Mouse (Mus musculus) layer of hippocampus, postnatal 14 days (tissue): Measurements from ENCODE around the gene Fam118b. TPM values are rescaled to one million over a fixed set of nuclear protein-coding genes. Genes with fewer than 3 reads are reported as not detected.

Experiments used
- DNase-seq, 2 experiments: peaks; one replicate each; pipeline ENCODE4 v3.0.0; 2021 to 2022; ENCODE audit warnings: low spot score in 2 of 2, mixed read lengths in 1 of 2
- long read RNA-seq, 2 experiments: library from polyadenylated mRNA; stranded (forward); transcript quantifications; one replicate each; pipeline ENCODE4 v2.0.0; 2021
- total RNA-seq, 2 experiments: library from RNA; stranded (reverse); gene quantifications; 2 replicates each; pipeline ENCODE4 v1.2.3; 2021

The Fam118b gene
- total RNA-seq, result 10 to 100 TPM; 24.5 to 28.6 TPM
- long read RNA-seq, experiment 1, transcript Fam118b-201 (8 exons, 1,860 nt), result major isoform, 9 of 19 reads
- long read RNA-seq, experiment 1, partial matches to known transcripts, result 1 of 19 reads
- long read RNA-seq, experiment 1, other reads (novel, unspliced or antisense), result 5 of 19 reads
- long read RNA-seq, experiment 2, transcript Fam118b-201 (8 exons, 1,860 nt), result major isoform, 8 of 18 reads
- long read RNA-seq, experiment 2, transcript Fam118b-202 (7 exons, 1,662 nt), result minor isoform, 5 of 18 reads
- long read RNA-seq, experiment 2, partial matches to known transcripts, result 1 of 18 reads
- long read RNA-seq, experiment 2, other reads (novel, unspliced or antisense), result 4 of 18 reads

DNA sequence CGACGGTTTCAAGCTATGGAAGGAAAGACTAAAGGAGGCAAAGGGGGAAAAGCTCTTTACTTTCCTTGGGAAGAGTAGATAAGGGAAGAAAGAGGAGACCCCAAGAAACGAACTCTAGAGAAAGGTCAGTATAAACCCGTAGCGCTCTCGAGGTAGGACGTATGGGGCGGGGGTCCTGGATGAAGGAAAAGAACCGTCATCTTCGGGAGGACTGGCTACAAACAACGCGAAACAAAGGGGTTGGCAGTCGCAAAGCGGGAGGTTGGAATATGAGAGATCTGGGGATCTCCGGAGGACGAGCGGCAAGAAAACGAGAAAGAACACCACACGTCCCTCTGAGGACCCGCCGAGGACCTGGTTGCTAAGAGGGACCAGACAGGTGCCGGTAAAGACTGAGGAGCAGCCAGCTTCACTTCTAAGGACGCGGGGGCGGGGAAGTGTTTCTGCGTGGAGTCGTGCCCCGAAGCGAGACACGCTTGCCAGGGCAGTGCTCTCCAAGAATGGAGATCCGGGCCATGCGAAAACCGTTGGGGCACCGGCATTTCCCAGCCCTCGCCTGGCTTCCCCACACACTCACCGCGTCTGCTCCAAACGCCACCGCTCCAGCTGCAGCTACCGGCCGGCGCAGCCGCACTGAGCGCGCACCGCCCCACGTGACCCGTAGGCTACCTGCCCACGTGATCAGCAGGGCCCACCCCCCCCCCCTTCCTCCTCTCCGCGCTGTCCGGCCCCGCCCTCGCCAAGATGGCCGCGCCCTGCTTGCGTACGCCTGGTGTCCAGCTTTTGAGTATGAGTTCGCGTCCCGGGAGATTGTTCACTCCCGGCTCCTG lies at the start of gene Fam118b, which contains the start of gene Rpusd4:
Gene Fam118b (minus strand): TSS at position 660 of the 830 bp plus-strand sequence.
Gene Rpusd4 (plus strand): TSS at position 720 of the 830 bp plus-strand sequence.
- DNase-seq, result peak; percentile 92 to 95

DNA sequence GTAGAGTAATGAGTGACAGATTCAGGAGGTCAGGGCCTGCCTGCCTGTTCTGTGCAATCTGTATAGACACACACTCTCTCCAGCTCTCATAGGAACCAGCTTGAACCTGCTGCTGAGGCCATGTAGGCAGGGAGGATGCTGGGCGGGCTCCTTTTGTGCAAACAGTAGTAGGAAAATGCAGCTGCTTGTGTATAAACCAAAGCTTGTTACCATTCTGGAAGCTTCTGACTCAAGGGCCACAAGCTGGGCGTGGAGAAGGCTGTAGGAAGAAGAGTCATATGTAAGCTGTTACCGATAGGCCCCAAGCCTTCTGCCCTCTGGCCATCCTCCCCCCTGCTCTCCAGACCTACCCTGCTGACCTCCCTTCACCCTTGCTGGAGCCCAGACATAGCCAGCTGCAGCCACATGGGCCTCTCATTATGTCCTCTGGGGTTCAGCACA lies 49.2 kb upstream of the Fam118b start:
- DNase-seq, result no peak

DNA sequence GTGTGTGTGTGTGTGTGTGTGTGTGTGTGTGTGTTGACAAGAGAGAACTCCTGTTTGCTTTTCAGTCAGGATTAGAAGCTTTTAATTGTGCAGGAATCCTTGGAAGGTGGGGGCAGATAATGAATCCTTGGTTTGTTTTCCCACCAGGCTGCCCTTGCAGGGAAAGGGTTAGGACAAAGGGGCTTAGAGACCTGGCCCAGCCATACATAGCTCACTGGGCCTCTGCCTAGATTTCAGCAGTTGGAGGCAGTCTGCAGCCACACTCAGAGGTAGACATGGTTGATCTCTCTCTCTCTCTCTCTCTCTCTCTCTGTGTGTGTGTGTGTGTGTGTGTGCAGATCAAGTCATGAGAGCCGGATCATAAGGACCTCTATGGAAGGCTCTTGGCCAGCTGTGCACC lies 46.6 kb upstream of the Fam118b start:
- DNase-seq, result no peak

DNA sequence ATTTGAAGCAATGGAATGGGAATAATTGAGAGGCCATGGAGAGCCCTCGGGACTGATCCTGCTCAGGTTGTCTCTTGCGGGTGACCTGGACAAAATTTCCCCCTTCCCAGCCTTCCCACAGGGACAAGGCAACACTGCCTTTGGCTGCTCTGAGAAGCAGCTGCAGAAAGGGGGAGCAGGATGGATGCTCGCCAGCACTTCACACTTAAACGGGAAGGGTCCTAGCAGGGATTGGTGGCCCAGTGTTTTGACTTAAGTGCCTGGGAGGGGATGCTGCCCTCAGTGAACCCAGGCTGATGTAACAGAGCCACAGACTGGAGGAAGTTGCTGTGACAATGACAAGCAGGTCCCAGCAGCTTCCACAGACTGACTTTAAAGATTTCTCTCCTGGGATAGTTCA lies 46.0 kb upstream of the Fam118b start:
- DNase-seq, result no peak

DNA sequence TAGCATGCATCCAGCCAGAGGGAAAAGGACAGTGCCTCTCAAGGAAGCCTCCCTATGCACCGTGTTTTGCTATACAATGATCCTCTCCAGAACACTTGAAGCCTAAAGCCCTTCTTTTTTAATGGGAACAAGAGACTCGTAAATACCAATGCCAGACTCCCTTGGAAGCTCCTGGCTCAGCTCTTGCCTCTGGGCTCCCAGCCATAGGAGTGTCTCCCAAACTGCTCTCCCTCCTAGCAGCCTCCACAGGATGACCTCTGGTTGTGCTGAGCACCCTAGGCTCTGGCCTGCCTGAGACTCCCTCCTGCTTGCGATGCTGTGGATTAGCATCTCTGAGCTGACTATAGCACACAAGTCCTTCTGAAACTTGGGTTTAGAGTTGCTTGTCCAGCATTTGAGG lies 44.9 kb upstream of the Fam118b start:
- DNase-seq, result no peak

DNA sequence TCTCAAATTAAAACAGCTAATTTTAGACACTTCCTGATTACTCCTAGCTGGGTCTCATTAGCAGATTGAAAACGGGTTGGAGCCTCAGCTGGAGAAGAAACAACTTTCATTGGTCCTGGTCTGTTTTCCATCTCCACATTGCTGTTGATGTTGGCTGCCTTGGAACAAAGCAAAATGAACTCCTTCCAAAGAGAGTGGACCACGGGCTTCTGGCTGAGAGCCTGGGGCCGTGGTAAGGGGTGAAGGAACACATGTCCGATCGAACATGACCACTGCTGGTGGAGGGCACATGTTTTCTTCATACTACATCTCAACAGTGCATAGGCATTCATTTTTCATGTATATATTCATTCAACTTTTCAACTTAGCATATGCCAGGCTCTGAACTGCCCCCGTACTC lies 42.8 kb upstream of the Fam118b start:
- DNase-seq, result no peak

DNA sequence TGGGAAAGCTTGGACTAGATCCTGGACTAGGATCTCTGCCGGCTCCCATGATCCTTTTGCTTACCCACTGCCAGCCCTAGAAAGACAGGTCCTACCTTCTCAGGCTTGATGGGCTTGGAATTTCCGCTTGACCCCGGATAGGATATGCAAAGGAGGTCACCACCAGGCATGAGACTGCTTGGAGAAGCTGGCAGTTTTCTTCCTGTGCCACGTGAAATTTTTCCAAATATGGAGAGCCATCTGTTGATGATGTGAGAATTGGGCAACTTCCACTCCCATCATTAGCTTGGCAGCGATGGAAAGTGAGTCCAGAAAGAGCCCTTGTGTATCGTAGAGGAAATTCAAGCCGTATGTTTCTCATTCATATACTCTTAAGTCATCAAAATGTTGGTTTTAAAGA lies 39.9 kb upstream of the Fam118b start:
- DNase-seq, result peak; percentile 21 to 71

DNA sequence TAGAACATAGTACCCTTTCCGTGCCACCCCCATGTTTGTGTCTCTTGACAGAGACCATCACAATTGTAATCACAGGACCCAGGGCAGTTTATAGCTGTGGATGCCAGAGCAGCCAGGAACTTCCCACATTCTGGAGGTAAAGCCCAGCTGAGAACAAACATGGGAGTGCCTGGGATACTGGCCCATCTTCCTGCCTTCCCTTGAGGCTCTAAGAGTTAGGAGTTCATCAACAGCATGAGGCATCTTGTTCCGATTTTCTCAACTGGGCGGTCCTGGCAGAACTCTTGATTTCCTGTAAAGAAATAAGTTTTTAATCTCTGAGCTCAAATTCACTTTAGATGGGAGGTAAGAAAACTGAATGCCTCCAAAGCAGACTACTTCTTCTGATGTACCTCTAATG lies 34.6 kb upstream of the Fam118b start:
- DNase-seq, result no peak

DNA sequence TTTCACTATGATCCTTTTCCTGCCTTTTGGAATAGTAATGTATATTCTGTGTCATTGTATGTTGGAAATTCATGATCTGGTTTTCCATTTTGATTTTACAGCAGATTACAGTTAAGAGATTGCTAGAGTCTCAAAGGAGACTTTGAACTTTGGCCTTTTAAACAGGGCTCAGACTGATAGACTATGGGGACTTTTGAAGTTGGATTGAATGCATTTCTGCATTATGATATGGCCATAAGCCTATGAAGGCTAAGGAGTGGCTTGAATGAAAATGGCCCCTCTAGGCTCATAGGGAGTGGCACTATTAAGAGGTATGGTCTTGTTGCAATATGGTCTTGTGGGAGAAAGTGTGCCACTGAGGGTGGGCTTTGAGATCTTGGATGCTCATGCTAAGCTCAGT lies 30.2 kb upstream of the Fam118b start:
- DNase-seq, result no peak

DNA sequence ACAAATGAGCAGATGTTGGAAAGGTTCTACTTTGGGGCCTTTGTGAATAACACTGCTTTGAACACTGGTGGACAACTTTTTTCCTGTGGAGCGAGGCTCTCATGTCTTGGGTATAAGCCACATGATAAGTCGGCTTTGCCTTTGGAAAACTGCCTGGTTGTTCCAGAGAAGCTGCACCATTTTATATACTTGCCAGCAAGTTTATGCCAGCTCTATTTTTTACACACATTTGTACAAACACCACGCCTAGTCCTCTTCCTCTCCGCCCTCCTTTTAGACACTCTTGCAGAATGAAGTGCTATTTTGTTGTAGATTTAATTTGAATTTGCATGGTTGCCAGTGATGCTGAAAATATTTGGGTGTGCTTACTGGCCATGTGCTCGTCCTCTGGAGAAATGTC lies 25.9 kb upstream of the Fam118b start:
- DNase-seq, result no peak

DNA sequence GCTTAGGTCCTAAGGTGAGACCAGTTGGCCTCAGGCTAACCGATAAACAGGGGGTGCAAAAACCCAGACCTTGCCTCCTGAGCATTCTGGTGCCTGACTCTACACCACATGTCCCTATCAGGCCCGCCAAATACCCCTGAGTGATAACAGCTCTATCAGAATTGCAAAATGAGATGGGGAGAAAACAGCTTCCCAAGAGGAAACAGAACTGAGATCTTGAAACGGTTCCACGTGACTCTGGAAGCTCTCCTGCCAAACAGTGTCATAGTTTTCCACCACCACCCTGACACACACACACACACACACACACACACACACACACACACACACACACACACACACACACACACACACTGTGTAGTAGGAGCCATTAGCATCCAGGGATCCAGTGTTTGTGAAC lies 23.3 kb upstream of the Fam118b start:
- no peak for DNase-seq

DNA sequence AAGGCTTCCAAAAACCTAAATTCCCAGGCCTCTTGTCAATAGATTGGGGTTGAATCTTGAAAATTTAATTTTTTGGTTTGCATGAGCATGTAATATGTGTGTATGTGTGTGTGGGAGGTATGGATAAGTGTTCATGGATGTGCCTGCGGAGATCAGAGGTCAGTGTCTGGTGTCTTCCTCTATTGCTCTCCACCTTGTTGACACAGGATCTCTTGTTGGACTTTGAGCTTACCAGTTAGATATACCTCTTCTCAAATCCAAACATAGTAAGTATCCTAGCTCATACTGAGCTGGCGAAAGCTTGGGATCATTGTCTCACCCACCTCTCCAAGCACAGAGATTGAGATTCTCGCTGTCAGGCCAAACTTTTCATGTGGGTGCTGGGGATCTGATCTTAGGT lies 22.8 kb upstream of the Fam118b start:
- DNase-seq, result no peak

DNA sequence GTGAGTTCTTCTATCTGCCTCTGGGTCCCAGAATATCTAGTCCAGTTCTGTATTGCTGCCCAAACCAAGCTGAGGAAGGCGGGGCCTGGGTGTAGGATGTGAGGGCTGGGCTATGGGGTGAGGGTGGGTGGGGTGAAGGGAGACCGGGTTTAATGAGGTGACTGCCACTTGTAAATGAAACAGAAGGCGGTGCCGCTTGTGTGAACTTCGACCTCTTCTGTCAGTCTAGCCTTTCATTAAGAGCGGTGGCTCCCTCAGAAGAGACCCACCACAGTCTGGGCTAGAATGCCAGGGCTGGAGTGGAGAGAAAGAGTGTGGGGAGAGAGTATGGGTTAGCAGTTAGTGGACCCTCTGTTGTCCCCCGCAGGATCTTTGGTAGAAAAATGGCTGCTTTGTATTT lies 22.4 kb upstream of the Fam118b start:
- DNase-seq, result no peak

DNA sequence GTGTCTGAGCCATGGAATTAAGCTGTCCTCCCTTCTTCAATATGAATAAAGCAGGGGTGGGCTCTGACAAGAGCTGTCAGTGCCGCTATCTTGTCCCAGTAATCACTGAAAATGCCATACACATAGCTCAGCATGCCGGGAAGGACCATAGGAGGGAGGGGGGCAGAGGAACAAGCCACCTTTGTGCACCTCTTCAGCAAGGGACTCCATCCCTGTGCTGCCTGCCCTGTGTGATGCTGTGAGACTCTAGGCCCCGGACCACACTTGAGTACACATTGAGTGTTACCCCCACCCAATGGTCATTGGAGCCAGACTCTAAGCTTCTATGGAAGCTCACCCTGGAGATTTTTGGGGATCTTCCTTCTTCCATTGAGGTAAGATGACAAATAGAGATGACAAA lies 18.7 kb upstream of the Fam118b start:
- DNase-seq, result no peak

DNA sequence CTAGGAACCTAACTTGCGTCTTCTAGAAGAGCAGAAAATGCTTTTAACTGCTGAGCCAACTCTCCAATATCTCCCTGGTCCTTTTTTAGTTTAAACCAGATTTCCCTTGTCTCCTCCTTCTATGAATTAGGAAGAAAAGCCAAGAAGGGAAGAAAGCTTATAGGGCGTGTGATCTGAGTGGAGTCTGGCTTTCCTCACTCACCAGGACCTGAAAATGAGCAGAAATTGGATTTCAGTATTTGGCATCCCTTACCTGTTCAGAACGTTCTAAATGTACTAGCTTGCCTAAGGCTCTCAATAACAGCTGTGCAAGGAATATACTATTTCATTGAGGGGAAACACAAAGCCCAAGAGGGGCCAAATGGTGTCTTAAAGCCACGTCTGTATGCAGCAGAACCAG lies 16.7 kb upstream of the Fam118b start:
- no peak for DNase-seq

DNA sequence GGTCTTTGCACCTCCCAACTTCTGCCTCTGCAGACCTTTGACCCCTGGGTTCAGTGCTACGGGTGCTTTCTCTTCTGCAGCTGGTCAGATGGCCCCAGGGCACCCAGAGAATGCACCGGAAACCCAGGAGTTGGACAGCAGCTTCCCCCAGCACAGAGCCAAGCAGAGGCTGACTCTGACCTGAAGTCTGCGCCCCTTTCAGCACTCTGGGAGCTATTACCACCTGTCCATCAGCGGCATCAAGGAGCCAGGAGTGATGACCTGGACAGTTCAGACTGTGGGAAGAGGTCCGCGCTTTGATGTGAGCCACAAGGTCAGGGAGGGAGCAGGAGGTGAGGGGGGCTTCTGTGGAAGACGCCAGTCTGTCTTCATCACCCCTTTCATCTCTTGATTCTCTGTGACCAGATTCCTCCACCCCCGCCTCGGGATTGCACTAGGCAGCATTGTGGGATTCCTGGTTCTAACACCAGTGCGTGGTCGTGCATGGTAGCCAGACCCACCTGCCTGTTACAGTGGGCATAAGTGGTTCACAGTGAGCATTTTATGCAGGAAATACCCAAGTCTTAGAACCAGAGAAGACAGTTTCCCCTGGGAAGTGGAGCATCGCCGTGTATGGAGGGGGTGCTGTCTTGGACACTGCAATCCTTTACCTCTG lies 15.9 kb upstream of the Fam118b start:
- DNase-seq, result no peak

DNA sequence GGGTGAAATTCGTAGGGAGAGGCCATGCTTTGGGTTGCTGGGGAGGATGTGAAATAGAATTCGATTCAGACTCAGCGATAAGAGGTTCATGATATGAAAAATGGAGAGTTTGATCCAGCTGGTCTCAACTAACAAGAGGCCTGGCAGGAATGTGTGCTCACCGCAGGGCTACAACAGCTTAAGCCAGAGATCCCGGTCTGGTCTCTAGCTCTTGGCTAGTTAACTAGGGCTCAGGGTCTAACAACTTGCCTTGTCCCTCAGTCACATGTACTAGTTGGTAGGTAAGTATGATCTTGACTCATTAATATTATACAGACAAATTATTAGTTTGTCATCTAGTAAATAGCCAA lies 15.2 kb upstream of the Fam118b start:
- no peak for DNase-seq

DNA sequence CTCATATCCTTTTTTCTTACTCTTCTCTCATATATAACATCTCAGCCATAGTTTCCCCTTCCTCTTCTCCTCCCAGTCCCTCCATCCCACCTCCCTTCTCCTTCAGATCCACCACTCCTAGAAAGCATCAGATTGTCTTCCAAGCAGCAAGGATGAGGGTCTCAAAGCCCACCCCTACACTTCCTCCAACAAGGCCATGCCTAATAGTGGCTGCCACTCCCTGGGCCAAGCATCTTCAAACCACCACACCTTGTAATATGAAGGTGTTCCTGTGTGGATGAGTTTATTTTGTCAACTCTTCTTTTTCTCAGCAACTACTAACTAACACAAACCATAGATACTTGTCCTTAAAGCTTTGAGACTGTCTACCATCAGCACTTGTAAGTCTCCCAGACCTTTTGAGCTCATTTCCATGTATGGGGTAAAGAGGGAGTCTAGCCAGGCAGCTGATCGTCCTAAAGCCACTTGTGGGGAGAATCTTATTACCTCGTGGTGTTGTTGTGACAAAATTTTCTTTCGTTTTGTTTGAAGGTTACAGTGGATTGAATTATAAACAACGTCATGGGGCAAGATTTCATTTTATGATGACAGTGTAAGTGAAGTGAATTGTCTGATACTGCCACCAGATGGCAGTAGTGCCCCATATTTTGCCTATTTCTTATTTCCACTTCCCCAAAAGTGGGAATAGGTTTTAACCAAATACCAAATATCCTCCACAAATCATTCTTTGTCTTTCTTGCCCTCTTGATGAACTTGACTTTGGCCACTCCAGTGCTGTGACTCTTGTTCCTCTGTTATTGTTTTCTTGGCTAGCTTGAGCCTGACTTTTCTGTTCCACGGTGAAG lies 14.6 kb upstream of the Fam118b start:
- DNase-seq, result peak; percentile 67 to 81

DNA sequence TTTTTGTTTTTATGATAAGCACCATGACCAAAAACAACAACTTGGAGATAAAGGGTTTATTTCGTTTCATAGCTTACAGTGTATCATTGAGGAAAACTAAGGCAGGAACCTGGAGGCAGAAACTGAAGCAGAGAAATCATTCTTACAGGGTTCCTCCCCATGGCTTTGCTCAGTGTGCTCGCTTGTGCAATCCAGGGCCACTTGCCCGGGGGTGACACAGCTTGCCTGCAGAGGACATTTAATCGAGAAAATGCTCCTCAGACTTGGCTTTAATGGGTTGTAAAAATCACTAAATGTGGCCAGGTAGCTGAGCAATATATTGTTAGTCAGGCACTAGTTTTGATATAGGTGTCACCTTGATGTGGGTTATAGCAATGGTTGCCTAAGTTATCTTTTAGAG lies 10.8 kb upstream of the Fam118b start:
- no peak for DNase-seq

DNA sequence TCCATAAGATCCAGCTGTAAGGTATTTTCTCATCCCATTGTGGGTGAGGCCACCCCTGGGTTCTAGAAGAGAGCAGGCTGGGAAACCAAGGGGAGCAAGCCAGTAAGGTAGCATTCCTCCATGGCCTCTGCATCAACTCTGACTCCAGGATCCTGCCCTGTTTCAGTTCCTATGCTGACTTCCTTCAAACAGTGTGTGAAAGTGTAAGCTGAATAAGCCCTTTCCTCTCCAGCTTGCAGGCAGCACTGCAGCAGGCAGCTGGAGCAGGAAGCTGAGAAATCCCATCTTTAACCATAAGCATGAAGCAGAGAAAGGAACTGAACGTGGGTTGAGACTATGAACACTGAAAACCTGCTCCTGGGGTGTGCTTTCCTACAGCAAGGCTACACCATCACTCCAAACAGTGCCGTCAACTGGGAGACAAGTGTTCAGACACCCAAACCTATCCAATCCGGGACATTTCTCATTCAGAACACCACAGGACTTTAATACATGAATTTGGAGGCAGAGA lies 10.3 kb upstream of the Fam118b start:
- DNase-seq, result no peak
